22 mouse cellular contexts compared by ENCODE assay signal in genomic region chr10:106824215-106824614, GRCm38 (mm10).
"Had no signal": no experiment of that assay in that cellular context is flagged by ENCODE, and none has a peak within 500 bp of the region (broad histone marks: within the 10 kb centered on the region; RNA-seq: fewer than 3 reads in every experiment).

No protein-coding gene starts in this region.

- DNase-seq: heart, postnatal 10 days; heart, postnatal 14 days; heart, postnatal 36 days; heart, postnatal 4 days; kidney, adult 11 months; kidney, adult 18-20 months; kidney, adult 2 months; kidney, adult 8-10 months; kidney, adult 9 months; kidney, postnatal 10 days; kidney, postnatal 14 days; kidney, postnatal 25 days; kidney, postnatal 36 days; kidney, postnatal 4 days; layer of hippocampus, adult 9-11 months; layer of hippocampus, postnatal 36 days had no signal

- ATAC-seq: hindbrain, embryonic 16.5 days; hindbrain, postnatal 0 days; inflammation-experienced regulatory T-cells, adult 6 months; intestine, embryonic 15.5 days; intestine, embryonic 16.5 days; intestine, postnatal 0 days had no signal
